Mouse (Mus musculus) forebrain, embryonic 12.5 days (tissue): ENCODE data around the gene Amdhd1. TPM values are rescaled to one million over a fixed set of nuclear protein-coding genes. Genes with fewer than 3 reads are reported as not detected.

Experiments used
- ATAC-seq: fragments of 200-750 bp; cut with Nextera tagmentation; 2 replicates; pipeline ENCODE4 v1.8.0; 2017; ENCODE audit warnings: moderate TSS enrichment; ENCODE audit not compliant: low FRiP score
- H3K27ac ChIP-seq: fragments of 300-500 bp; sonication (generic); 2 replicates; pipeline ENCODE4 v1.5.1; 2016; ENCODE audit warnings: mild to moderate bottlenecking
- H3K27me3 ChIP-seq: fragments of 300-500 bp; sonication (generic); 2 replicates; pipeline ENCODE4 v1.6.1; 2016; ENCODE audit warnings: mild to moderate bottlenecking
- H3K36me3 ChIP-seq: fragments of 300-500 bp; sonication (generic); replicated peaks from 2 replicates; pipeline ENCODE4 v1.6.1; 2016; ENCODE audit warnings: mild to moderate bottlenecking
- H3K4me1 ChIP-seq: fragments of 300-500 bp; sonication (generic); 2 replicates; pipeline ENCODE4 v1.6.1; 2016
- H3K4me2 ChIP-seq: fragments of 300-500 bp; sonication (generic); 2 replicates; pipeline ENCODE4 v1.6.1; 2016; ENCODE audit warnings: mild to moderate bottlenecking, moderate library complexity
- H3K4me3 ChIP-seq: fragments of 300-500 bp; sonication (generic); replicated peaks from 2 replicates; pipeline ENCODE4 v1.5.1; 2016; ENCODE audit warnings: mild to moderate bottlenecking
- H3K9ac ChIP-seq: fragments of 300-500 bp; sonication (generic); 2 replicates; pipeline ENCODE4 v1.6.1; 2016; ENCODE audit warnings: mild to moderate bottlenecking
- H3K9me3 ChIP-seq: fragments of 300-500 bp; sonication (generic); 2 replicates; pipeline ENCODE4 v1.6.1; 2016
- WGBS: fragments of 180-500 bp; shearing (Covaris S2); methylation state at CpG from one replicate; pipeline ENCODE4 v1.1.7; 2016; 5-methylcytosine and 5-hydroxymethylcytosine counted together
- polyA plus RNA-seq: library from polyadenylated mRNA; unstranded; fragments of >200 nt; fragmentation: Nextera tagmentation; extraction: Ambion mirVana; gene quantifications from 2 replicates; pipeline ENCODE4 v1.2.1, GENCODE M21; 2016

Amdhd1 gene
- polyA plus RNA-seq, 1 experiment from 2014 or later: 0.08 TPM

DNA sequence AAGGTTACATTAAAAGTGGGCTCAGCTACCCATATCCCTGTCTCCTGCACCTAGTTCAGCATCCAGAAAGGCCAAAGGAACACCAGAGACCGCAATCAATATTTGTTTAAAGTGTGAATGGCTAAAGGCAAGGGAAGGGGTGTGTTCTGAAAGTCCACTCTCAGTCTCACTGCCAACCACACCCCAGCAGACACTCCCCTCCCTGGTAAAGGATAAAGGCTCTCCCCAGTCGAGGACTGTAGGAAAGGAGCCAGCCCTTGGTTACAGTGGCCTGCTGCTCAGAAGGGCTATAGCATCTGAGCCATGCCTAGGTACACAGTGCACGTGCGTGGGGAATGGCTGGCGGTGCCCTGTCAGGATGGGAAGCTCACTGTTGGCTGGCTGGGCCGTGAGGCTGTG lies 51.0 kb downstream of the Amdhd1 start:
- no peaks in the 10 kb centered on the region for H3K27me3 ChIP-seq
- no peaks in the 10 kb centered on the region for H3K9me3 ChIP-seq
- H3K4me3 ChIP-seq: no peak overlapping the region
- H3K9ac ChIP-seq: no peak overlapping the region
- H3K27ac ChIP-seq: no peak overlapping the region
- no peak for ATAC-seq
- WGBS: 77% methylated on average over 6 of the region's 6 CpGs
- no peak overlapping the region for H3K4me2 ChIP-seq
- 0 out of 2 replicates have a peak, but pooled peaks cover 5% of the 10 kb centered on the region for H3K4me1 ChIP-seq
- 0 out of 2 replicates have a peak, but pooled peaks cover 3% of the 10 kb centered on the region for H3K36me3 ChIP-seq

DNA sequence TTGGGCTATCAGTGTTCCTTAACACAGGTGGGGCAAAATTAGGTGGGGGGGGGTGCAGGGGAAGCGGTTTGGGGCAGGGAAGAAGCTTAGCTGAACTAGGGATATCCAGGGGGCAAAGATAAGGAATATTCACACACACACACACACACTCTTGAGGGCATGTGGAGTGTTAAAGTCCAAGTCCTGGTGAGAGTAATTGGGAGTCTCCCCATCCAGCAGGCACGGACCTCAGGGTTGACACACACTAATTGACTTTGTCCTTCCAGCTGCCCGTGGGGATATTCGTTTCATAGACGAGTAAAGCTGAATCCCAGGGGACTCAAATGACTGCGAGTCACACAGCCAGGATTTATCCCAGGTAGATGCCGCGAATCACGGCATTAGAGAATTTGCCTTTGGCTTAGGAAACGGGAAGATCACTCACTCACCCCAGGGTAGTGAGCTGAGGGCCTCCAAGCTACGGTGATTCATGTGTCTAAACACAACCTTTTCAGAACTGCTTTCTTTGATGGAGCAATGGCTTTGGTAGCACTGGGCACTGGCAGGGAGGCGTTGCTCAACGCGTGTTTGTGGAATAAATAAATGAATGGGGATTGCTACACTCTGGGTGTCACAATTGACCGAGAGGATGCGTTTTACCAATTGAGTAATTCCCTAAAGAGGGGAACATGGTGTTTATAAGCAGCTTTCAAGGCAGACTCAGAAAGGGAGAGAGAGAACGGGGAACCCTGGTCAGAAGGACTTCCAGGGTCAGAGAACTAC lies 51.6 kb downstream of the Amdhd1 start, which contains the start of gene Hal:
Gene Hal, plus strand, starts transcription at position 703 of the 762 bp plus-strand sequence.
- Histone ChIP-seq H3K9me3 (no peaks in the 10 kb centered on the region), H3K4me2 (no peak within 1 kb of the TSS), H3K4me3 (no peak within 1 kb of the TSS), H3K4me1 (0 out of 2 replicates have a peak, but pooled peaks cover 5% of the 10 kb centered on the region), H3K27me3 (no peaks in the 10 kb centered on the region), H3K36me3 (0 out of 2 replicates have a peak, but pooled peaks cover 6% of the 10 kb centered on the region), H3K9ac (no peak within 1 kb of the TSS), H3K27ac (no peak within 1 kb of the TSS)
- 65% methylated on average over 17 of the region's 17 CpGs for WGBS
- ATAC-seq: no peak

DNA sequence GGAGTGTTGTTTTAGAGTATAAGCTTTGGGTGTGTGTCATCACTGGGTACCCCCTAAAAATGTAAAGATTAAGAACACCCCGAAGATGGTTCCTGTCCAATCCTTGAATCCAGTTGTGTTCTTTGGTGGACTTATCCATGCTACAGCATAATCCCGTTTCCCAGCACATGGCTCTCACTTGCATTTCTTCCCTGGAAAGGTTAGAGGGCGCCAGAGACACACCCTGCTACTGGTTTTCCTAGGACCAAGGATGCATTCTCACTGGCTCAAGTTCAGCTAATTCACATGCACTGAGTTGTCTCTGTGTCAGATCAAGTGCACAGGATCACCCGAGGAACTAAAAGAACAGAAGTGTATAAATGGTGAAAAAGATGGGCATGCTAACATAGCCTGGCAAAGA lies 53.2 kb downstream of the Amdhd1 start:
- Histone ChIP-seq H3K27me3 (no peaks in the 10 kb centered on the region), H3K9ac (no peak overlapping the region), H3K9me3 (no peaks in the 10 kb centered on the region), H3K4me1 (0 out of 2 replicates have a peak, but pooled peaks cover 5% of the 10 kb centered on the region), H3K36me3 (peaks cover 21% of the 10 kb centered on the region), H3K4me3 (no peak overlapping the region), H3K27ac (no peak overlapping the region), H3K4me2 (no peak overlapping the region)
- ATAC-seq: 0 out of 2 replicates have a peak, but pooled peaks have one; percentile 17
- WGBS: 29% methylated on average over 4 of the region's 4 CpGs

DNA sequence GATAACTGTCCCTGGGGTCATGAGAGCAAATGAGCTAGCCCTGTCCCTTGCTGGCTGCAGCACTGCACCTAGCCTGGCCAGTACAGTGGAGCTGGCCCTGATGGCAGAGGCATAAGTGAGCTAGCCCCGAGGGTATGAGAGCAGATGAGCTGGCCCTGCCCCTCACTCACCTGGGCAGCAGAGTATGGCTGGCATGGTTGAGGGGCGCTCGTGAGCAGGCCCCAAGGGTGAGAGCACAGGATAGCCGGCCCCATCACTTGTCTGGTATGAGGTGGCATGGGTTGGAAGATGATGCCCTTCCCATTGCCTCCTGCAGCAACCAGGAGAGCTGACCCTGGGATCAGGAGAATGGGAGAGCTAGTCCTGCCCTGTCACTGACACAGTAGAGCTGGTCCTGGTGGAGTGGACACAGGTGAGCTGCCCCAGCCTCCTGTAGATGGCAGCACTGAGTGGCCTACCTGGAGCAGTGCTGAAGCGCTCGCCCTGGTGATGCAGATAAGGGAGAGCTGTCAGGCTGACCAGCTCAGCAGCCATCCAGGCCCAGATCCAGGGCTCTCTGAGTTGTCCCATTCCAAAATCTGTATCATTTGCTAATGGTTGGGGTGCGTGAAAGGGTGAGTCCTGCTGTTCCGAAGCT lies 54.7 kb downstream of the Amdhd1 start:
- Histone ChIP-seq H3K36me3 (peaks cover 36% of the 10 kb centered on the region), H3K9ac (no peak overlapping the region), H3K27me3 (no peaks in the 10 kb centered on the region), H3K9me3 (no peaks in the 10 kb centered on the region), H3K4me3 (no peak overlapping the region), H3K27ac (no peak overlapping the region), H3K4me2 (no peak overlapping the region), H3K4me1 (0 out of 2 replicates have a peak, but pooled peaks cover 5% of the 10 kb centered on the region)
- WGBS: 77% methylated on average over 8 of the region's 8 CpGs
- no peak for ATAC-seq

DNA sequence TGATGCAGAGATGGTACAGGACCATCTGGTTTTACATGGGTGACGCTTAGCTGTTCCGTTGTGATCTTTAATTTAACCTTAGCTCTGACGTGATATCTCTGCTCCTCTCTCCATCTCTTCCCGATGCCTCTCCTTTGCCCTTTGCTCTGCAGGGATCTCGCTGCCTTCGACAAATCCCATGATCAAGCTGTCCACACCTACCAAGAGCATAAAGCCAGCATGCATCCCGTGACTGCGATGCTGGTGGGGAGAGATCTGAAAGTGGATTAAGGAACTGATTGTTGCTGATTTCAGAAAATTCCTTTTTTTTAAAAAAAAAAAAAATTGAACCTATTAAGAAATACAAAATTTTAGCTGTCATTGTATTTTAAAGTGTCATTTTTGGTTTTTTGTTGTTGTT lies 55.3 kb downstream of the Amdhd1 start:
- Histone ChIP-seq H3K36me3 (peaks cover 42% of the 10 kb centered on the region), H3K27ac (no peak overlapping the region), H3K9ac (no peak overlapping the region), H3K27me3 (no peaks in the 10 kb centered on the region), H3K4me3 (no peak overlapping the region), H3K4me2 (no peak overlapping the region), H3K9me3 (no peaks in the 10 kb centered on the region), H3K4me1 (0 out of 2 replicates have a peak, but pooled peaks cover 5% of the 10 kb centered on the region)
- 95% methylated on average over 8 of the region's 8 CpGs for WGBS
- ATAC-seq: no peak

Other genes starting within 250 kb of the Amdhd1 start
- gene Elk3, start 228.9 kb downstream of the Amdhd1 start, polyA plus RNA-seq: 11.5 and 12.6 TPM in 2 replicates
- gene Lta4h, start 86.6 kb downstream of the Amdhd1 start, polyA plus RNA-seq: 137 and 145 TPM in 2 replicates
- 0.08 TPM in 1 of 2 replicates, not detected in the other for gene Hal, start 51.3 kb downstream of the Amdhd1 start, polyA plus RNA-seq
- 0.56 and 0.72 TPM in 2 replicates for gene Ccdc38, start 599 bp upstream of the Amdhd1 start, polyA plus RNA-seq
- gene Snrpf, start 49.7 kb upstream of the Amdhd1 start, polyA plus RNA-seq: 155 and 156 TPM in 2 replicates
- gene Ntn4, start 100.6 kb upstream of the Amdhd1 start, polyA plus RNA-seq: 3.5 and 3.7 TPM in 2 replicates